Mouse (Mus musculus) myocyte (in vitro differentiated cells): ENCODE data around the gene Notch3.

Experiments
- CEBPB ChIP-seq: IDR thresholded peaks from 2 replicates; pipeline ENCODE4 v1.6.1; 2011; ENCODE audit warnings: mild to moderate bottlenecking, moderate library complexity; ENCODE audit not compliant: poor library complexity, insufficient read depth, severe bottlenecking
- MYOD1 ChIP-seq, 3 experiments: IDR thresholded peaks; one replicate each; pipeline ENCODE4 v1.6.1; 2011; ENCODE audit warnings: control low read depth in 2 of 3, low read depth in 2 of 3, mild to moderate bottlenecking in 2 of 3, moderate library complexity in 1 of 3; ENCODE audit not compliant: insufficient read length in 2 of 3, control insufficient read depth in 1 of 3
- POLR2A ChIP-seq: IDR thresholded peaks from one replicate; pipeline ENCODE4 v1.6.1; 2011; ENCODE audit warnings: low read depth, mild to moderate bottlenecking, control low read depth, moderate library complexity; ENCODE audit not compliant: insufficient read length
- POLR2AphosphoS2 ChIP-seq: IDR thresholded peaks from one replicate; pipeline ENCODE4 v1.6.1; 2011; ENCODE audit warnings: low read depth, control low read depth; ENCODE audit not compliant: insufficient read length
- REST ChIP-seq: IDR thresholded peaks from one replicate; pipeline ENCODE4 v1.6.1; 2011; ENCODE audit warnings: mild to moderate bottlenecking, control low read depth, moderate library complexity; ENCODE audit not compliant: insufficient read depth, insufficient read length
- USF1 ChIP-seq: IDR thresholded peaks from one replicate; pipeline ENCODE4 v1.6.1; 2011; ENCODE audit warnings: low read depth, mild to moderate bottlenecking, control low read depth, moderate library complexity

- TF ChIP-seq POLR2A (no peak), CEBPB (no peak), MYOD1 (IDR thresholded peaks at IDR 0.05; ENCODE audit: control insufficient read depth in 1 of 3, insufficient read length in 2 of 3, low read depth in 2 of 3) (no peak), POLR2AphosphoS2 (no peak), USF1 (no peak), REST (no peak)
These were observed 36.1 kb downstream of the Notch3 start for GRCm38 (mm10) chr17:32130506-32130905.
